Mouse (Mus musculus): ENCODE measurements around the gene Zfp385a. TPM values are rescaled to one million over a fixed set of nuclear protein-coding genes. Genes with fewer than 3 reads are reported as not detected.

Zfp385a gene
- polyA plus RNA-seq, 1 experiment: 28.1 TPM

DNA sequence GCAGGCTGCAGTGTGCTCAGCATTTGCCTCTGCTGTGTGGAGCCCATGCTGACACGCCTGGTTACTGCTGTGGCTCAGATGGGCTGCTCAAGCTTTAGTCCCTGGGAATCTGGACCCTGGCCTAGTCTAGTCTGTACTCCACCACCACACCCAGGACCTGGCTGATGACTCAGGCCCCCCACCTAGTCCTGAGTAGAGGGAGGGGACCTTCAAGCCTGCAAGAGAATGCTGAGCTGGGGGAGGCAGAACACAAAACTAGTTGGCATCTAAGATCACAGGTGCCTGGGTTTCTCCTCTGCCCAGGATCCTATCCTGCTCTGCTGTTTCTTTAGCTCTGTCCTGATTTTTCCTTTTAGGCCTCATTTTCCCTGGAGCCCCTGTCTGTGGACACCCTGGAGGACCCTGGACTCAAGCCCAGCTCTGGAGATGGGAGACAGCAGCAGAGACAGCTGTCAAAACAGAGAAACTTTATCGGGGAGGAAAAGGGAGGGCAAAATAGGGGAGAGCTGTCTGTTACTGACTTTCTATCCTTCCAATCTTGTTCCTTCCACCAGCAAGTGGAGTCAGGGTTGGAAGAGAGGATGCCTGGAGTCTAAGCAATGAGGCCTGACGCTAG is 21.6 kb downstream of the Zfp385a start:
- peaks cover 6% of the 10 kb centered on the region for H3K36me3 ChIP-seq (ENCODE audit: control insufficient read depth, insufficient read depth, low read length)
- WGBS: 88% methylated on average over 3 of the region's 3 CpGs
- H3K27me3 ChIP-seq (ENCODE audit: control insufficient read depth, insufficient read depth, low read length): no peaks in the 10 kb centered on the region
- no peak overlapping the region for H3K27ac ChIP-seq (ENCODE audit: insufficient read depth, low read length)
- H3K4me1 ChIP-seq (ENCODE audit: control insufficient read depth, insufficient read depth, insufficient read length): peaks cover 3% of the 10 kb centered on the region; the same call in 1 of the 2 replicates
- no peak overlapping the region for H3K4me3 ChIP-seq (ENCODE audit: extremely low read depth, insufficient read depth, insufficient read length)
- no peak for DNase-seq (ENCODE audit: low read depth in 1 of 2, low spot score in 2 of 2)
- TF ChIP-seq CTCF (IDR thresholded peaks at IDR 0.05; ENCODE audit: extremely low read depth, insufficient read depth, insufficient read length, insufficient replicate concordance) (no peak), POLR2A (IDR thresholded peaks at IDR 0.05; ENCODE audit: low read depth, low read length) (no peak)

- Histone ChIP-seq H3K4me3 (ENCODE audit: extremely low read depth, insufficient read depth, insufficient read length) (no peak overlapping the region), H3K4me1 (ENCODE audit: control insufficient read depth, insufficient read depth, insufficient read length) (no peaks in the 10 kb centered on the region), H3K27ac (ENCODE audit: insufficient read depth, low read length) (no peak overlapping the region), H3K36me3 (ENCODE audit: control insufficient read depth, insufficient read depth, low read length) (peaks cover 6% of the 10 kb centered on the region), H3K27me3 (ENCODE audit: control insufficient read depth, insufficient read depth, low read length) (no peaks in the 10 kb centered on the region)
- WGBS: 91% methylated on average over 8 of the region's 8 CpGs
- TF ChIP-seq CTCF (IDR thresholded peaks at IDR 0.05; ENCODE audit: extremely low read depth, insufficient read depth, insufficient read length, insufficient replicate concordance): no peak
- TF ChIP-seq POLR2A (IDR thresholded peaks at IDR 0.05; ENCODE audit: low read depth, low read length): no peak
- no peak for DNase-seq (ENCODE audit: low read depth in 1 of 2, low spot score in 2 of 2)
Measured at GRCm38 (mm10) chr15:103317731-103318130, 22.2 kb downstream of the Zfp385a start.

DNA sequence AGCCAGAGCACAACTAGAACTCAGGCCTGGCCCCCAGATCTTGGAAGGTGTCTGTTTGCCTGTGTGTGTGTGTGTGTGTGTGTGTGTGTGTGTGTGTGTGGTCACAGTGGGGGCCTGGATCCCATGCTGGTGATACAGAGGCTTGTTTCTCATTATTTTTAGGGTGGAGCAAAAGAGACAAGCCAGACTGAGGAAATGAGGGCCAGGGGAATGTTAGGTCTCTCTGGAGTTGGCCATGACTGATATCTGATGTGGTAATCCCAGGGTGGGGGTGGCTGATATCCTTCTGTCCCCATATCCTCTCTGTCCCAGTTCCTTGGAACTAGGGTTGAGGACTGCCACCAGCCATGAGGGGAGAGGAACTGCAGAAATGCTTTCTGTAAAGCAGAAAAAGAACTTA is 22.8 kb downstream of the Zfp385a start:
- Histone ChIP-seq H3K4me1 (ENCODE audit: control insufficient read depth, insufficient read depth, insufficient read length) (no peaks in the 10 kb centered on the region), H3K36me3 (ENCODE audit: control insufficient read depth, insufficient read depth, low read length) (peaks cover 6% of the 10 kb centered on the region), H3K4me3 (ENCODE audit: extremely low read depth, insufficient read depth, insufficient read length) (no peak overlapping the region), H3K27ac (ENCODE audit: insufficient read depth, low read length) (no peak overlapping the region), H3K27me3 (ENCODE audit: control insufficient read depth, insufficient read depth, low read length) (no peaks in the 10 kb centered on the region)
- no peak for DNase-seq (ENCODE audit: low read depth in 1 of 2, low spot score in 2 of 2)
- TF ChIP-seq POLR2A (IDR thresholded peaks at IDR 0.05; ENCODE audit: low read depth, low read length) (no peak), CTCF (IDR thresholded peaks at IDR 0.05; ENCODE audit: extremely low read depth, insufficient read depth, insufficient read length, insufficient replicate concordance) (no peak)

DNA sequence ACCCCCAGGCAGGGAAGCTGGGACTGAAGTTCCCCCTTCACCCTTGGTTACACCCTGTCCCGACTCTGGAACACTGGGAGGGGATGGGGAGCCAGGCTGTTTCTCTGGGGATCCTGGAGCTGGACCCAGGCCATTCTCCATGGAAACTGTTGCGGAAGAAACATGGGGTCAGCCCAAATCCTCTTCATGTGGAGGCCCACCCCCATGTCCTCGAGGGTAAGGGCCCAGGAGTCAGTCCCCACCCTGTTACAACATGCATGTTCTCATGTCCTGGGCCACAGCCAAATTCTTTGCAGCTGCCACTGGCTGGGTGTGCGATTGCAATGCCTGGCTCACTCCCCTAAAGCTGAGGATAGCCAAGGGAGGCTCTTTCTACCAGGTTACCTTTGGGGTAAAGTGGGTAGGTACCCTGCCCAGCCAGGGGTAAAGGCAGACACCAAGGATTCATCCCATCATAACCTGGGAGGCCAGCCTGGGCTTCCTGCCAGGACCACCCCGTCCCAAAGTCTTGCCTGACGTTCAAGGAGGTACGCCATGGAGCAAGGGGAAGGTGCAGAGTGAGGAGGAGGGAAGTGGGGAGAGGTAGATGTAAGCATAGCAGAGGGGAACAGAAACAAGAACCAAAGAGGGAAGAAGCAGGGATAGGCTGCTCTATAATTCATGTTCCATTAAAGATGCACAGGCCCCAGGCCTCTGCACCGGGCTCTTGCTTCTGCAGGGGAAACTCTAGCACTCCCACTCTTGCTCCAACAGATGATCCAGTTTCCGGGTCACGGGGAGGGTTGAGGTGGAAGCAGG is 23.7 kb downstream of the Zfp385a start:
- no peak overlapping the region for H3K27ac ChIP-seq (ENCODE audit: insufficient read depth, low read length)
- no peak for TF ChIP-seq CTCF (IDR thresholded peaks at IDR 0.05; ENCODE audit: extremely low read depth, insufficient read depth, insufficient read length, insufficient replicate concordance)
- TF ChIP-seq POLR2A (IDR thresholded peaks at IDR 0.05; ENCODE audit: low read depth, low read length): no peak
- H3K4me3 ChIP-seq (ENCODE audit: extremely low read depth, insufficient read depth, insufficient read length): no peak overlapping the region
- 80% methylated on average over 10 of the region's 10 CpGs for WGBS
- peaks cover 6% of the 10 kb centered on the region for H3K36me3 ChIP-seq (ENCODE audit: control insufficient read depth, insufficient read depth, low read length)
- no peaks in the 10 kb centered on the region for H3K4me1 ChIP-seq (ENCODE audit: control insufficient read depth, insufficient read depth, insufficient read length)
- no peak for DNase-seq (ENCODE audit: low read depth in 1 of 2, low spot score in 2 of 2)
- no peaks in the 10 kb centered on the region for H3K27me3 ChIP-seq (ENCODE audit: control insufficient read depth, insufficient read depth, low read length)

DNA sequence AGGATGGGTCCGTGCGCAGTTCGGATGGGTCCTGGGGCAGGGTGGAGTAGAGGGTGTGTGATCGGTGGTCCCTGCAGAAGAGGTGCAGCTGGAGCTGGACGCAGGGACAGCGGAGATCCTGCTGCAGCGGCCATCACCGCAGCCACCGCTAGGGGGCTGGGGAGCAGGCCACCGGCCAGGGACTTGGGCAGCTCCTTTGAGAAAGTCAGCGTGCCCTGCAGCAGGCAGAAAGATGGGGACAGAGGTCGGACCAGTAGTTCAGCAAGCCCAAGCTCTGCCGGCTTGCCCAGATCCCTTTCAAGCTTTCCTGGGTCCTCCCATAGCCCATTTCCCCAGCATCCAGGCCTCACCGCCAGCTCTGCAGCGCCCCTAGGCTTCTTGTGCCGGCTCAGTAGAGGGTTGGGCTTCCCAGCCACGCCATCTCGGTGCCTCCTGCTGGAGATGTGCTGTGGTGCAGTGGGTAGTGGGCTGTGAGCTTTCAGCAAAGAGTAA is 24.8 kb downstream of the Zfp385a start:
- H3K4me3 ChIP-seq (ENCODE audit: extremely low read depth, insufficient read depth, insufficient read length): no peak overlapping the region
- H3K27ac ChIP-seq (ENCODE audit: insufficient read depth, low read length): no peak overlapping the region
- TF ChIP-seq POLR2A (IDR thresholded peaks at IDR 0.05; ENCODE audit: low read depth, low read length): no peak
- peak; percentile 49; the same call in 1 of the 2 replicates for TF ChIP-seq CTCF (IDR thresholded peaks at IDR 0.05; ENCODE audit: extremely low read depth, insufficient read depth, insufficient read length, insufficient replicate concordance)
- no peak for DNase-seq (ENCODE audit: low read depth in 1 of 2, low spot score in 2 of 2)
- no peaks in the 10 kb centered on the region for H3K27me3 ChIP-seq (ENCODE audit: control insufficient read depth, insufficient read depth, low read length)
- H3K4me1 ChIP-seq (ENCODE audit: control insufficient read depth, insufficient read depth, insufficient read length): no peaks in the 10 kb centered on the region
- WGBS: 80% methylated on average over 18 of the region's 18 CpGs
- peaks cover 6% of the 10 kb centered on the region for H3K36me3 ChIP-seq (ENCODE audit: control insufficient read depth, insufficient read depth, low read length)

DNA sequence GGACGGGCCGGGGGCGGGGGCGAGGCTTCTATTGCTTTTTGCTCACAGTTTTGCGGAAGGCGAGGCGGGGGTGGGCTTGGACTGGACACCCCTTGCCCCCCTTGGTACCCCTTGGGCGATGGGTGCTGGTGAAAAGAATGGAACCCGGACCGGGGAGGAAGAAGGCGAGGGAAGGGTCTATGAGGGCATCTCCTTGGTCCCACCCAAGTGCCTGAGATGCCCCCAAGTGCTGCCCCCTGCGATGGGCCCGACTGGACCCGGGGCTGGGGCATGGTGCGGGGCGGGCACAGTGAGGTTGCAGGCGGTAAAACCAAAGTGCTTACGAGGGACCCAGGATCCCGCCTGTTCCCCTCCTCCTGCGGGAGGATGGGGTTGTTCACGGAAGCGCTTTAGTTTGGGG is 25.7 kb downstream of the Zfp385a start:
- Histone ChIP-seq H3K4me1 (ENCODE audit: control insufficient read depth, insufficient read depth, insufficient read length) (no peaks in the 10 kb centered on the region), H3K27ac (ENCODE audit: insufficient read depth, low read length) (no peak overlapping the region), H3K4me3 (ENCODE audit: extremely low read depth, insufficient read depth, insufficient read length) (no peak overlapping the region), H3K36me3 (ENCODE audit: control insufficient read depth, insufficient read depth, low read length) (peaks cover 6% of the 10 kb centered on the region), H3K27me3 (ENCODE audit: control insufficient read depth, insufficient read depth, low read length) (no peaks in the 10 kb centered on the region)
- DNase-seq (ENCODE audit: low read depth in 1 of 2, low spot score in 2 of 2): no peak
- WGBS: 84% methylated on average over 22 of the region's 22 CpGs
- TF ChIP-seq POLR2A (IDR thresholded peaks at IDR 0.05; ENCODE audit: low read depth, low read length) (no peak), CTCF (IDR thresholded peaks at IDR 0.05; ENCODE audit: extremely low read depth, insufficient read depth, insufficient read length, insufficient replicate concordance) (no peak)
